Mouse (Mus musculus): ENCODE measurements around the gene Sp1. TPM values are rescaled to one million over a fixed set of nuclear protein-coding genes. Genes with fewer than 3 reads are reported as not detected.
A peak's percentile ranks its signal among the peaks of the same experiment; 100 is the strongest.

Gene Sp1
- polyA plus RNA-seq, 1 experiment from 2014 or later, result 15.5 TPM

DNA sequence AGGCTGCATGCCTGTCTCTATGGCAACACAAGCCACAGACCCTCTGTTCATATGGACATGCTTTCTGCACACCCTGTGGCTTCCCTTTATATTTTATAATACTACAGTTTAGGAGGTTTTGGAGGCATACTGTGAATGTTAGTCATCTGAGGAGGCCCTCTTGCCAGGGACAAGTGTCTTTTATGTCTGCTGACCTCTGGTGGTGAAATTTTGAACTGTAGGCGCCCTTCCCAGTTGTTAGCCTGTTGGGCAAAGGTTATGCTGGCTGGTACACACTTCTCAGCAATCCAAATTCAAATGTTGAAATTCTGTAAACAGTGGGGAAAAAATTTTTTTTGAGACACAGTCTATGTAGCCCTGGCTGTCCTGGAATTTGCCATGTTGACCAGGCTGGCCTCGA is 36.5 kb downstream of the Sp1 start:
- Histone ChIP-seq H3K27ac (replicated peaks; ENCODE audit: low read depth, low read length) (no peak overlapping the region), H3K9ac (ENCODE audit: low read depth, low read length) (no peak overlapping the region), H3K27me3 (replicated peaks; ENCODE audit: control insufficient read depth, insufficient read depth, low read length) (no peaks in the 10 kb centered on the region), H3K4me2 (ENCODE audit: low read depth, low read length) (no peak overlapping the region), H3K4me1 (ENCODE audit: control insufficient read depth, insufficient read depth, low read length) (no peaks in the 10 kb centered on the region), H3K4me3 (ENCODE audit: low read depth, low read length) (no peak overlapping the region), H3K9me3 (ENCODE audit: control insufficient read depth, low read length) (no peaks in the 10 kb centered on the region), H3K36me3 (ENCODE audit: control insufficient read depth, insufficient read depth, low read length) (peaks cover 12% of the 10 kb centered on the region; the same call in 1 of the 2 replicates)
- peak; percentile 81 for DNase-seq (ENCODE audit: low spot score)
- 52% methylated on average over 2 of the region's 2 CpGs for WGBS
- peak; percentile 60; the same call in 1 of the 2 replicates for ATAC-seq (ENCODE audit: low read depth)

GRCm38 (mm10) chr15:102445146-102445545 is 39.2 kb downstream of the Sp1 start, which contains the start of gene Amhr2:
Gene Amhr2, plus strand, starts transcription at chr15:102445367.
- H3K27ac ChIP-seq (replicated peaks; ENCODE audit: low read depth, low read length), result no peak within 1 kb of the TSS
- ATAC-seq (ENCODE audit: low read depth) (no peak), DNase-seq (ENCODE audit: low spot score) (no peak)
- H3K9me3 ChIP-seq (ENCODE audit: control insufficient read depth, low read length), result no peaks in the 10 kb centered on the region
- no peaks in the 10 kb centered on the region for H3K27me3 ChIP-seq (replicated peaks; ENCODE audit: control insufficient read depth, insufficient read depth, low read length)
- WGBS, result 69% methylated on average over 8 of the region's 8 CpGs
- no peak within 1 kb of the TSS for H3K4me2 ChIP-seq (ENCODE audit: low read depth, low read length)
- H3K4me1 ChIP-seq (ENCODE audit: control insufficient read depth, insufficient read depth, low read length), result no peaks in the 10 kb centered on the region
- H3K9ac ChIP-seq (ENCODE audit: low read depth, low read length), result no peak within 1 kb of the TSS; the same call in 1 of the 2 replicates
- H3K4me3 ChIP-seq (ENCODE audit: low read depth, low read length), result no peak within 1 kb of the TSS
- no peaks in the 10 kb centered on the region for H3K36me3 ChIP-seq (ENCODE audit: control insufficient read depth, insufficient read depth, low read length)

GRCm38 (mm10) chr15:102446448-102446847 is 40.5 kb downstream of the Sp1 start:
- Histone ChIP-seq H3K27me3 (replicated peaks; ENCODE audit: control insufficient read depth, insufficient read depth, low read length) (no peaks in the 10 kb centered on the region), H3K36me3 (ENCODE audit: control insufficient read depth, insufficient read depth, low read length) (no peaks in the 10 kb centered on the region), H3K4me2 (ENCODE audit: low read depth, low read length) (no peak overlapping the region), H3K4me1 (ENCODE audit: control insufficient read depth, insufficient read depth, low read length) (no peaks in the 10 kb centered on the region), H3K9ac (ENCODE audit: low read depth, low read length) (no peak overlapping the region), H3K9me3 (ENCODE audit: control insufficient read depth, low read length) (no peaks in the 10 kb centered on the region), H3K4me3 (ENCODE audit: low read depth, low read length) (no peak overlapping the region), H3K27ac (replicated peaks; ENCODE audit: low read depth, low read length) (no peak overlapping the region)
- WGBS, result 58% methylated on average over 5 of the region's 6 CpGs
- DNase-seq (ENCODE audit: low spot score) (no peak), ATAC-seq (ENCODE audit: low read depth) (no peak)

GRCm38 (mm10) chr15:102449366-102449765 is 43.4 kb downstream of the Sp1 start:
- no peak overlapping the region for H3K27ac ChIP-seq (replicated peaks; ENCODE audit: low read depth, low read length)
- no peaks in the 10 kb centered on the region for H3K36me3 ChIP-seq (ENCODE audit: control insufficient read depth, insufficient read depth, low read length)
- ATAC-seq (ENCODE audit: low read depth) (no peak), DNase-seq (ENCODE audit: low spot score) (no peak)
- no peaks in the 10 kb centered on the region for H3K4me1 ChIP-seq (ENCODE audit: control insufficient read depth, insufficient read depth, low read length)
- no peak overlapping the region for H3K4me2 ChIP-seq (ENCODE audit: low read depth, low read length)
- H3K9ac ChIP-seq (ENCODE audit: low read depth, low read length), result no peak overlapping the region
- 62% methylated on average over 8 of the region's 8 CpGs for WGBS
- H3K4me3 ChIP-seq (ENCODE audit: low read depth, low read length), result no peak overlapping the region
- no peaks in the 10 kb centered on the region for H3K9me3 ChIP-seq (ENCODE audit: control insufficient read depth, low read length)
- H3K27me3 ChIP-seq (replicated peaks; ENCODE audit: control insufficient read depth, insufficient read depth, low read length), result no peaks in the 10 kb centered on the region

DNA sequence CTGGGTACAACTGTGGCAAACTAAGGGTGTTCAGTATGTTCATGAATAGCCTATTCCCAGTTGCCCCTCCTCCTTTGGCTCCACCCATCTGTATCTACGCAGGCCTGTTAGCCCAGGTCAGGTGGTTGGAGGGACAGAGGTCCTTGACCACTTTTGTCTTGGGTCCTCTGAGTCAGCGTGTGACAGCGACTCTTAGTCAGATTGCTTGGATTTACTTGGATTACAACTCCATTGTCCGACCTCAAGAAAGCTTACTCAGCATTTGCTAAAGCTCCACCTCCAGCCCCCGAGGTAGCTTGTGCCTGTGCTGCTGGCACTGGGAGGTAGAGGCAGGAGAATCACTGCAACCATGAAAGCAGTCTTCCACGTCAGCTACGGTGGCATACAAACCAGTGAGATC is 45.0 kb downstream of the Sp1 start:
- Histone ChIP-seq H3K36me3 (ENCODE audit: control insufficient read depth, insufficient read depth, low read length) (no peaks in the 10 kb centered on the region), H3K4me2 (ENCODE audit: low read depth, low read length) (no peak overlapping the region), H3K9ac (ENCODE audit: low read depth, low read length) (no peak overlapping the region), H3K27ac (replicated peaks; ENCODE audit: low read depth, low read length) (no peak overlapping the region), H3K4me1 (ENCODE audit: control insufficient read depth, insufficient read depth, low read length) (no peaks in the 10 kb centered on the region), H3K9me3 (ENCODE audit: control insufficient read depth, low read length) (no peaks in the 10 kb centered on the region), H3K27me3 (replicated peaks; ENCODE audit: control insufficient read depth, insufficient read depth, low read length) (no peaks in the 10 kb centered on the region), H3K4me3 (ENCODE audit: low read depth, low read length) (no peak overlapping the region)
- no peak for ATAC-seq (ENCODE audit: low read depth)
- DNase-seq (ENCODE audit: low spot score), result no peak
- 37% methylated on average over 7 of the region's 7 CpGs for WGBS

DNA sequence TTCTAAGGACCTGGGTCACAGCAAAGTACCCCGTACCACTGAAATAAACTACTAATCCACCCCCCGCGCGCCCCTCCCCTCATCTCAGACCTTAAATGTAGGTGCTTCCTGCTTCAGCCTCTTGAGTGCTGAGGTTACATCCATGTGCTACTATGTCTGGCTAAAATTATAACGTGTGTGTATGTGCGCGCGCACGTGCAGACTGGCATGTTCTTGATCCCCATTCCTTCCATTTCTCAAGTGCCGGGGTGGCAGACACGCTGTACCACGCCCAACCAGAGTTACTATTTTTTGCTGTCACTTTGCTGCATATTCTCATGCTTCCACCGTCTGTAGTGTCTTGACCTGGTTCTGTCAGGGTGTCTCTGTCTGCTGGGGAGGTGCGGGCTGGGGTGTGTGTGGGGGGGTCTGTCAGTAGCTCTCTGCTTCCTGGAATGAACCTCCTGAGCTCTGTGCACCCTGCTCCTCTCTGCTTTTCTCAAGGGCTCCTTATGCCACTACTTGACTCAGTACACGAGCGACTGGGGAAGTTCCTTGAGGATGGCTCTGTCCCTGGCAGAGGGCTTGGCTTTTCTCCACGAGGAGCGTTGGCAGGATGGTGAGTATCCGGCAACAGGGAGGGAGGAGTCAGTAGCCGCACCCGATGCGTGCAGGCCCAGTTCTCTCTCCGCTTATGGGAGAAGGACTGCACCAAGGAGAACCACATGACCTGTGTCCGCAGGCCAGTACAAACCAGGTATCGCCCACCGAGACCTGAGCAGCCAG is 45.9 kb downstream of the Sp1 start:
- Histone ChIP-seq H3K9ac (ENCODE audit: low read depth, low read length) (no peak overlapping the region), H3K36me3 (ENCODE audit: control insufficient read depth, insufficient read depth, low read length) (no peaks in the 10 kb centered on the region)
- 76% methylated on average over 26 of the region's 26 CpGs for whole genome bisulfite sequencing

GRCm38 (mm10) chr15:102455993-102456392 is 50.0 kb downstream of the Sp1 start:
- Histone ChIP-seq H3K9me3 (ENCODE audit: control insufficient read depth, low read length) (no peaks in the 10 kb centered on the region), H3K27me3 (replicated peaks; ENCODE audit: control insufficient read depth, insufficient read depth, low read length) (no peaks in the 10 kb centered on the region), H3K27ac (replicated peaks; ENCODE audit: low read depth, low read length) (no peak overlapping the region), H3K36me3 (ENCODE audit: control insufficient read depth, insufficient read depth, low read length) (no peaks in the 10 kb centered on the region), H3K9ac (ENCODE audit: low read depth, low read length) (no peak overlapping the region), H3K4me1 (ENCODE audit: control insufficient read depth, insufficient read depth, low read length) (no peaks in the 10 kb centered on the region), H3K4me3 (ENCODE audit: low read depth, low read length) (no peak overlapping the region), H3K4me2 (ENCODE audit: low read depth, low read length) (no peak overlapping the region)
- WGBS, result 36% methylated on average over 6 of the region's 6 CpGs
- DNase-seq (ENCODE audit: low spot score), result peak; percentile 12
- no peak for ATAC-seq (ENCODE audit: low read depth)

More for the DNA sequence above, 45.9 kb downstream of the Sp1 start:
- no peaks in the 10 kb centered on the region for H3K4me1 ChIP-seq (ENCODE audit: control insufficient read depth, insufficient read depth, low read length)
- DNase-seq (ENCODE audit: low spot score) (no peak), ATAC-seq (ENCODE audit: low read depth) (no peak)
- no peak overlapping the region for H3K4me3 ChIP-seq (ENCODE audit: low read depth, low read length)
- no peaks in the 10 kb centered on the region for H3K9me3 ChIP-seq (ENCODE audit: control insufficient read depth, low read length)
- no peaks in the 10 kb centered on the region for H3K27me3 ChIP-seq (replicated peaks; ENCODE audit: control insufficient read depth, insufficient read depth, low read length)
- no peak overlapping the region for H3K27ac ChIP-seq (replicated peaks; ENCODE audit: low read depth, low read length)
- H3K4me2 ChIP-seq (ENCODE audit: low read depth, low read length), result no peak overlapping the region

DNA sequence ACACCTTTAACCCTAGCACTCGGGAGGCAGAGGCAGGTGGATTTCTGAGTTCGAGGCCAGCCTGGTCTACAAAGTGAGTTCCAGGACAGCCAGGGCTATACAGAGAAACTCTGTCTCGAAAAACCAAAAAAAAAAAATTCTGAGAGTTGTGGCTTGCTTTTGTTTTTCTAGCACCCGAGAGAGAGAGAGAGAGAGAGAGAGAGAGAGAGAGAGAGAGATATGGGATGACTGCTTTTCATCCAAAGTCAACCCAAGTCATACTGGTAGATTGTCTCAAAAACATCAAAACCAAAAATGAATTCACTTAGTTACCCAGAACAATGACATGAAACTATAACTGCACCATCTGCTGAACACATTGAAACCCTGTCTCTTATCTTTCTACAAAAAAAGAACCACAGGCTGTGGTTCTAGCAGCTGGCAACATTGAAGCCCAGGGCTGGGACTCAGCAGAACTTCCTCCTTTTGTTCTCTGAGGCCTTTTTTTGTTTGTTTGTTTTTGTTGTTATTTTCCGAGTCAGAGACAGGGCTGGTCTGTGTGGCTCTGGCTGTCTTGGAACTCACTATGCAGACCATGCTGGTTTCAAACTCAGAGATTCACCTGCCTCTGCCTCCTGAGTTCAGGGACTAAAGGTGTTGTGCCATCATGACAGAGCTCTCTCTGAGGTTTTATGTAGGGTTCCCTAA is 52.2 kb downstream of the Sp1 start:
- no peak overlapping the region for H3K27ac ChIP-seq (replicated peaks; ENCODE audit: low read depth, low read length)
- no peaks in the 10 kb centered on the region for H3K27me3 ChIP-seq (replicated peaks; ENCODE audit: control insufficient read depth, insufficient read depth, low read length)
- H3K4me1 ChIP-seq (ENCODE audit: control insufficient read depth, insufficient read depth, low read length), result no peaks in the 10 kb centered on the region
- ATAC-seq (ENCODE audit: low read depth), result no peak
- peak overlapping the region; percentile 39; the same call in 1 of the 2 replicates for H3K4me3 ChIP-seq (ENCODE audit: low read depth, low read length)
- H3K9ac ChIP-seq (ENCODE audit: low read depth, low read length), result peak overlapping the region; percentile 51; the same call in 1 of the 2 replicates
- H3K4me2 ChIP-seq (ENCODE audit: low read depth, low read length), result peak overlapping the region; percentile 49
- no peaks in the 10 kb centered on the region for H3K9me3 ChIP-seq (ENCODE audit: control insufficient read depth, low read length)
- 0 out of 2 replicates have a peak, but pooled peaks cover 1% of the 10 kb centered on the region for H3K36me3 ChIP-seq (ENCODE audit: control insufficient read depth, insufficient read depth, low read length)
- WGBS, result 68% methylated on average over 5 of the region's 5 CpGs
- no peak for DNase-seq (ENCODE audit: low spot score)
